Mouse (Mus musculus): ENCODE measurements around the gene Slc1a3.

DNA sequence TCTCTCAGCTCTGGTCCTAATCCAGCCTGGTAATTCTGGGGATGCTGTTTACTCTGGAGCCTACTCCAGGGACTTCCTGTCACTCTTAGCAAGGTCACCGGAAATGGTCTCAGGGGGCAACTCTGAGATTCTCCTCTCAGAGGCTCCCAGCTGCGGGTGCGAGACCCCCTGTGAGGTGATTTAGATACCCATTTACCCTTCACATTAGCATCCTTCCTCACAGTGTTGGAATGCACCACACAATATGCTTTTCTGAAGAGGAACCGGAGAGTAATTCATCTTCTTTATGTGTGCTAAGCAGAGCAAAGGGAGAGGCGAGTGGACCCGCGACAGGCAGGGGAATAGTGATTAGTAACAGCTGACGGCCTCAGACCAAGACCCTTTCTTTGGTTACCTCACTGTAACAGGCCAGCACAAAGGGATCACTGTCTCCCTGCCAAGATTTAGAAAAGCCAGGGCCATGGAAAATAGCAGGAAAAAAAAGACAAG, 51.0 kb downstream of the Slc1a3 start:
- TF ChIP-seq CTCF (IDR thresholded peaks at IDR 0.05; ENCODE audit: borderline replicate concordance, control insufficient read depth, extremely low read depth, insufficient read depth, low read length, poor library complexity) = no peak
- TF ChIP-seq POLR2A (IDR thresholded peaks at IDR 0.05; ENCODE audit: control insufficient read depth, extremely low read depth, insufficient read depth, low read length, poor library complexity) = no peak
